Mouse (Mus musculus): ENCODE measurements around the gene Dnah7a. TPM values are rescaled to one million over a fixed set of nuclear protein-coding genes. Genes with fewer than 3 reads are reported as not detected.
"Not testable (repeated sequence)": the region's sequence is repeated elsewhere in the genome, so short reads cannot be mapped to it uniquely, and the experiment has no call there.

The Dnah7a gene
- 9.1 and 10.0 TPM in 2 replicates for polyA plus RNA-seq (2015; fragmentation: Nextera tagmentation; extraction: Ambion mirVana)

DNA sequence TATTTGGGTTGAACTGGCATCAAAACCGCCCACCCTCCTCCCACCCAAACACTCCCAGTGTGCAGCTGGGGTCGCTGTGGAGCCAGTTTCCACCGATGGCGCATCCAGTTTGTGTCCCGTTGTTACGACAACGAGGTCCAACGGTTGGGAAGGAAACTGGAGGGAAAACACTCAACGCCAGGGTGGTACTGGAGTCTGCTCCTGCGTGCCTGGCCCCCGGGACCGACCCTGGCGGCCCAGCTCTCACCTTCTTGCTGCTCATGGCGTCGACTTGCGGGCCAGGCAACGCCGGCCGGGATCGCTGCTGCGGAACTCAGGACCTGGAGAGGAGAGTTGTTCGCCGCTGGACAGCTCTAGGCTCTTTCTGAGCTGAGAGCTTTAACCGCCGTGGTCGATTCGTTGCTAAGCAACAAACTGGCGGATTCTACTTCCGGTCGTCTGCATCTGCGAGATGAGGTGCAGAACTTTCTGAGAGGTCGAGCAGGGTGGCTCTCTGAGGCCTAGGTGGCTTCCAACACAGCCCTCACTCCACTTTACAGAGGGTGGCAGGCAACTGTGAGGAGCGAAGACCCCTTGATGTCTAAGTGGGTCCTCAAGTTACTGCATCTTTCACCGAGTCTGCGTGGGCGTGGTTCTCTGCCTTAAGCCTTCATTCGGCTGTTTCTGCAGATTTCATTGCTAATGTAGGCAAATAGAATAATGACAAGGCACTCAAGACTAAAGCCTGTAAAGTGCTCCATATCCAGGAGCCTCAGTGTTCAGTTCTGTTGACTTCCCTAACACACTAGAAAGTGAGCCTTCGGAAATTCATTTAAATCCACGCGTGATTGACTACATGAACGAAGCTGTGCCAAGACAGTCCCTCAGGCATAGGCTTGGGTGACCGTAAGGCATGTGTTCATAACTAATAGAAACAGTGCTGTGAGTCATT, at the start of gene Dnah7a:
Dnah7a (minus strand) TSS at position 354 of the 931 bp plus-strand sequence.
- H3K27me3 ChIP-seq (replicated peaks; ENCODE audit: control insufficient read depth, insufficient read depth, low read length): no peaks in the 10 kb centered on the region
- peak within 1 kb of the TSS; percentile 90 for H3K4me2 ChIP-seq (ENCODE audit: low read length)
- H3K27ac ChIP-seq (ENCODE audit: low read depth, low read length): peak within 1 kb of the TSS; percentile 88
- H3K36me3 ChIP-seq (ENCODE audit: control insufficient read depth, insufficient read depth, low read length): no peaks in the 10 kb centered on the region
- peaks cover 4% of the 10 kb centered on the region for H3K4me1 ChIP-seq (ENCODE audit: control insufficient read depth, insufficient read depth, low read depth, low read length)
- H3K9me3 ChIP-seq (ENCODE audit: control insufficient read depth, low read length): no peaks in the 10 kb centered on the region
- H3K9ac ChIP-seq (ENCODE audit: low read depth, low read length): peak within 1 kb of the TSS; percentile 72
- H3K4me3 ChIP-seq (ENCODE audit: low read length): peak within 1 kb of the TSS; percentile 71
- 12% methylated on average over 42 of the region's 42 CpGs for WGBS
- ATAC-seq: peak; percentile 94

DNA sequence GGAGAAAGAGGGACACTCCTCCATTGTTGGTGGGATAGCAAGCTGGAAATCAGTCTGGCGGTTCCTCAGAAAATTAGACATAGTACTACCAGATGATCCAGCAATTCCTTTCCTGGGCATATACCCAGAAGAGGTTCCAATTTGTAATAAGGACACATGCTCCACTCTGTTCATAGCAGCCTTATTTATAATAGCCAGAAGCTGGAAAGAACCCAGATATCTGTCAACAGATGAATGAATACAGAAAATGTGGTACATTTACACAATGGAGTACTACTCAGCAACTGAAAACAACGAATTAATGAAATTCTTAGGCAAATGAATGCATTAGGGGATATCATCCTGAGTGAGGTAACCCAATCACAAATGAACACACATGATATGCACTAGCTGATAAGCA, 46.9 kb upstream of the Dnah7a start:
- not testable (repeated sequence) for H3K4me2 ChIP-seq (ENCODE audit: low read length); H3K36me3 ChIP-seq (ENCODE audit: control insufficient read depth, insufficient read depth, low read length); H3K9ac ChIP-seq (ENCODE audit: low read depth, low read length); H3K27ac ChIP-seq (ENCODE audit: low read depth, low read length); ATAC-seq; H3K4me3 ChIP-seq (ENCODE audit: low read length); H3K4me1 ChIP-seq (ENCODE audit: control insufficient read depth, insufficient read depth, low read depth, low read length); H3K27me3 ChIP-seq (replicated peaks; ENCODE audit: control insufficient read depth, insufficient read depth, low read length); H3K9me3 ChIP-seq (ENCODE audit: control insufficient read depth, low read length)
- WGBS: 84% methylated on average over 2 of the region's 2 CpGs

DNA sequence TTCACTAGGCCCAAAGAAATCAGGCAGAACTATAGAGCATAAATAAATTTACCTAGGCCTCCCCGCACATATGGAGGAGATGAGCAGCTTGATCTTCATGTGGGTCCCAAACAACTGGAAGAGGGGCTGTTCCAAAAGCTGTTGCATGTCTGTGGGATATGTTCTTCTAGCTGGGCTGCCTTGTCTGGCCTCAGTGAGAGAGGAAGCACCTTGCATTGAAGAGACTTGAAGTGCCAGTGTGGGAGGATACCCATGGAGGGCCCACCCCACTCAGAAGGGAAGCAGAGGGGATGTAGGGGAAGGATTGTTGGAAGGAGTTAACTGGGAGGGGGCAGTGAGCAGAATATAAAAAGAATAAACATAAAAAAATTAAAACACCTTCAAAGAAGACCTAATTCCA, 44.6 kb upstream of the Dnah7a start:
- Histone ChIP-seq H3K27ac (ENCODE audit: low read depth, low read length) (no peak overlapping the region), H3K4me1 (ENCODE audit: control insufficient read depth, insufficient read depth, low read depth, low read length) (no peaks in the 10 kb centered on the region), H3K4me3 (ENCODE audit: low read length) (no peak overlapping the region), H3K27me3 (replicated peaks; ENCODE audit: control insufficient read depth, insufficient read depth, low read length) (no peaks in the 10 kb centered on the region), H3K36me3 (ENCODE audit: control insufficient read depth, insufficient read depth, low read length) (no peaks in the 10 kb centered on the region), H3K4me2 (ENCODE audit: low read length) (no peak overlapping the region), H3K9me3 (ENCODE audit: control insufficient read depth, low read length) (no peaks in the 10 kb centered on the region), H3K9ac (ENCODE audit: low read depth, low read length) (no peak overlapping the region)
- 58% methylated on average over 1 of the region's 1 CpGs for WGBS
- no peak for ATAC-seq

DNA sequence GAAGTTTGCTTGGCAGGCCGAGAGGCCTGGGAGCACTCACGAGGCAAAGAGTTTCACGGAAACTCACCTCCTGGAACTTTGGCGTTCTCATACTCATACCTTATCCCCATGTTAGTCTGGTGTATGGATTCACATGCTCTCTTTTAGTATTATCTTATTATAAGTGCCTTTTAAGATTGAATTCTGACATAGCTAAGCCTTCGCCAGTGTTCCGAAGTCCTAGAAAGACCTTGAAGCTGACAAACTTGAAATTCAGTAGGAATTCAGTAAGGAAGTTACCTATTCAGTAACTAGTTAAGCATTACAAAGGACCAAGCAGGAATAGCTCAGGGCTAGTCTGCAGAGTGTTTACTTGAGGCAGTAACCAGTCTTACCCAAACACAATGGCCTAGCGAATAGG, 44.1 kb upstream of the Dnah7a start:
- H3K4me3 ChIP-seq (ENCODE audit: low read length); H3K4me1 ChIP-seq (ENCODE audit: control insufficient read depth, insufficient read depth, low read depth, low read length); H3K9ac ChIP-seq (ENCODE audit: low read depth, low read length); H3K9me3 ChIP-seq (ENCODE audit: control insufficient read depth, low read length); H3K36me3 ChIP-seq (ENCODE audit: control insufficient read depth, insufficient read depth, low read length); H3K27ac ChIP-seq (ENCODE audit: low read depth, low read length); H3K4me2 ChIP-seq (ENCODE audit: low read length); ATAC-seq; H3K27me3 ChIP-seq (replicated peaks; ENCODE audit: control insufficient read depth, insufficient read depth, low read length): not testable (repeated sequence)
- 87% methylated on average over 7 of the region's 7 CpGs for WGBS

DNA sequence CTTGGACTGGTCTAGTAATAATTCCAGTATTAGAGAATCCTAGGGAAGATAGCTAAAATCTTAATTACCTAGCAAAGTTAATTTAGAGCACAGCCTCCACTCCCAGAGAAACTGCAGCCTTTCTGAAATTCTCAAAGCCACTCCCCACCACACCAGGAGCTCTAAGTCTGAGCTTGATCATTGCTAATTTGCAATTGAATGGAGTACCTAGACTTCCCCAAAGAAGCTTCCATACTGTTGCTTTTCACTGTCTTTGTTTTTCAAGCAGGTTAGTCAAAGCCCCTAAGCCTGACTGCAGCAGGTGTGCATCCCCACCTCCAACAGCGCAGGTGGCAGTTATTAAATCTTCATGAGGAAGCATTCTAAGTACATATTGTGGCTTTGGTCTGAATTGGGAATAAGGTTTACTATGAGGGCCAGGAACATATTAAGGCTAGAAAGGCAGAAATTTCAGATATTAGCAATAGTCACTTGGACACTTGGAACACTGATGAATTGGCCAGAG, 43.3 kb upstream of the Dnah7a start:
- not testable (repeated sequence) for H3K4me2 ChIP-seq (ENCODE audit: low read length); H3K9ac ChIP-seq (ENCODE audit: low read depth, low read length); ATAC-seq; H3K36me3 ChIP-seq (ENCODE audit: control insufficient read depth, insufficient read depth, low read length); H3K27ac ChIP-seq (ENCODE audit: low read depth, low read length); H3K4me1 ChIP-seq (ENCODE audit: control insufficient read depth, insufficient read depth, low read depth, low read length); H3K9me3 ChIP-seq (ENCODE audit: control insufficient read depth, low read length); H3K4me3 ChIP-seq (ENCODE audit: low read length); H3K27me3 ChIP-seq (replicated peaks; ENCODE audit: control insufficient read depth, insufficient read depth, low read length)
- WGBS: 46% methylated on average over 1 of the region's 1 CpGs

DNA sequence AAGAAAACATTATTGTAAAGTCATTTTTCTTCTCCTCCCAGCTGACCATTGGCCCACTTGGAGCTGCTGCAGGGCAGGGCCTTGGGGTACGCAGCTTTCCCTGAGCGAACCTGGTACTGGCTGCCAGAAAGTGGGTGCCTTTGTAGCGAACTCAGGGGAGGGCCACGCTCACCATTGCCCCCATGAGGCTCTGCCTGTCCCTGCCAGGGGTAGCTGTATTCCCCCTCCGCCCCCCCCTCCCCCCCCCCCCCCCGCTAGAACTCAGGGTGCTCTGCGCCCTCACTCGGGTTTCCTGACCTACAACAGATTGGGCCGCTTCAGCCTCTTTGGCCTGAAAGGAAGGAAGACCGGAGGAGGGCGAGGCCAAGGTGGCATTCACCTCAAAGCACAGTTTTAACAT, 42.0 kb upstream of the Dnah7a start:
- H3K36me3 ChIP-seq (ENCODE audit: control insufficient read depth, insufficient read depth, low read length): no peaks in the 10 kb centered on the region
- no peaks in the 10 kb centered on the region for H3K27me3 ChIP-seq (replicated peaks; ENCODE audit: control insufficient read depth, insufficient read depth, low read length)
- no peak overlapping the region for H3K27ac ChIP-seq (ENCODE audit: low read depth, low read length)
- no peaks in the 10 kb centered on the region for H3K9me3 ChIP-seq (ENCODE audit: control insufficient read depth, low read length)
- no peaks in the 10 kb centered on the region for H3K4me1 ChIP-seq (ENCODE audit: control insufficient read depth, insufficient read depth, low read depth, low read length)
- no peak for ATAC-seq
- WGBS: 24% methylated on average over 9 of the region's 11 CpGs
- H3K4me3 ChIP-seq (ENCODE audit: low read length): no peak overlapping the region
- no peak overlapping the region for H3K9ac ChIP-seq (ENCODE audit: low read depth, low read length)
- H3K4me2 ChIP-seq (ENCODE audit: low read length): no peak overlapping the region

DNA sequence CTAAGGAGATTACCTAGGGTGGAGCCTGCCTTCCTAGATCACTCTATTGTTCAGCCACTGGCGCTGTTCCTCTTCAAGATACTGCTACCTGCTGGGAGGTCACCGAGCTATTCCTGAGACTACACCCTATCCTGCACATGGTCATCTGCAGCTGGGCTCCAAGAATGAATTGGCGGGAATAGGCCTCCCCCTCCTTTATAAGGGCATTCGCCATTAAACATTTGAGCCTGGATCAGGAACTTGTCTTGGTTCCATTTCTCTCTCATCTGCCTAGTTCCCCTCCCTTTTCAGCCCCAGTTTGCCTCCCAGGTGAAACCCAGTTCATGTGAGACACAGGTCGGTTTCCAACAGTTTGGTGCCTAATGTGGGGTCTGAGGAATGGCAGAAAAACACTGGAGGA, 39.4 kb upstream of the Dnah7a start:
- H3K4me2 ChIP-seq (ENCODE audit: low read length): no peak overlapping the region
- no peaks in the 10 kb centered on the region for H3K9me3 ChIP-seq (ENCODE audit: control insufficient read depth, low read length)
- ATAC-seq: no peak
- H3K27me3 ChIP-seq (replicated peaks; ENCODE audit: control insufficient read depth, insufficient read depth, low read length): no peaks in the 10 kb centered on the region
- no peak overlapping the region for H3K27ac ChIP-seq (ENCODE audit: low read depth, low read length)
- 68% methylated on average over 5 of the region's 5 CpGs for WGBS
- no peak overlapping the region for H3K9ac ChIP-seq (ENCODE audit: low read depth, low read length)
- H3K4me3 ChIP-seq (ENCODE audit: low read length): no peak overlapping the region
- no peaks in the 10 kb centered on the region for H3K36me3 ChIP-seq (ENCODE audit: control insufficient read depth, insufficient read depth, low read length)
- H3K4me1 ChIP-seq (ENCODE audit: control insufficient read depth, insufficient read depth, low read depth, low read length): no peaks in the 10 kb centered on the region

DNA sequence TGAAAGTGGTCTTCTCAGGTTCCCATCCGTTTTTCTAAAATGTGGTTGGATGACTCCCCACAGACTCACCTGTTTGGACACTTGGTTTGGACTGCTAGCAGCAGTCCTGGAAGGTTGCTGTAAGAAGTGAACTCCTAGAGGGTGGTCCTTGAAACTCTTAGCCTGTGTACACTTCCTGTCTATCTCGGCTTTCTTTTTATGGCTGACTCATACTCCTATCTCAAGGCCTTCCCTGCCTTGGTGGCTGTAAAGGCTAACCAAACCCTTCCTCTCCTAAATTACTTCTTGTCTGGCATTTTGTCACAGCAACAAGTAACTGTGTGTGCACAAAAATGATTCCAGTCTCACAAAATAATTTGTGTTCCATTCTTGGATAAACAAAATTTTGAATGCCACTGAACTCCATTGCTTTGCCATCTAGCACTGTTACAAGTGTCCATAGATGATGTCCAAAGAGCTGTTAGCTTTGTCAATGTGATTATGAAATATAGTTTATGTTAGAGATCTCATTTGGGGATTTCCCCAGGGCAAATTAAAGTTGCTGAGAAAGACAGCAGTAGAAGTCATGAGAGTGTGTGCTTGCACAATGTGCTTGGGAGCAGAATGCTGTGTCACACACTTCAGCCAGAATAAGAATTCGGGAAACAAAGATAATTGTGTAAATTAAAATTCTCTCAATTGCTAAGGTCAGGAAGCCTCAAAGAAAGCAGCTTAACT, 35.3 kb upstream of the Dnah7a start:
- Histone ChIP-seq H3K4me1 (ENCODE audit: control insufficient read depth, insufficient read depth, low read depth, low read length) (no peaks in the 10 kb centered on the region), H3K27ac (ENCODE audit: low read depth, low read length) (no peak overlapping the region), H3K4me2 (ENCODE audit: low read length) (no peak overlapping the region), H3K9ac (ENCODE audit: low read depth, low read length) (no peak overlapping the region), H3K36me3 (ENCODE audit: control insufficient read depth, insufficient read depth, low read length) (no peaks in the 10 kb centered on the region), H3K27me3 (replicated peaks; ENCODE audit: control insufficient read depth, insufficient read depth, low read length) (no peaks in the 10 kb centered on the region), H3K4me3 (ENCODE audit: low read length) (no peak overlapping the region), H3K9me3 (ENCODE audit: control insufficient read depth, low read length) (no peaks in the 10 kb centered on the region)
- 90% methylated on average over 3 of the region's 3 CpGs for WGBS
- no peak for ATAC-seq

DNA sequence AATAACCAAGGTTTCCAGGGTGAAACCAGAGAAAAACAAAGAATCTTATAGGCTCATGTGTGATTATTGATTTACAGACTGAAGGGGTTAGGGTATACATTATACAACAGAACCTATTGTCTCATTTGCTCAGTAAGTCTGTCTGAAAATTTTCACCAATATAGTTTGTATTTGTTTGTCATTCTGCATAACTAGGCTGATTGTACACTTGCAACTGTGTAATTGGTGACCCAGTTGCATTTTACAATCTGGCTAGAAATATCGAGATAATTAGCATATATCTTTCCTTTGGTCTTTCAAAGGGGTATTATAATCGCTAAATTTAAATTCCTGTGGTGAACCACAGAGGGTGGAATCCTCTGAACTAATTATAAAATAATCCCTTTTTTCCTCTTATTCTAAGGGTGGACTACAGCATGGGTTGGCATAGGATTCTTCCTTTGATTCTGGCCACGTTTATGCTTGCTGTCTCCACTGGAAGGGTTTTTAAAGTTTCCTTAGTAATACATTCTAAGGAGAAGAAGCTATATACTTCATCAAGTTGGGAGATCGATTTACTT, 34.3 kb upstream of the Dnah7a start:
- Histone ChIP-seq H3K27me3 (replicated peaks; ENCODE audit: control insufficient read depth, insufficient read depth, low read length) (no peaks in the 10 kb centered on the region), H3K4me1 (ENCODE audit: control insufficient read depth, insufficient read depth, low read depth, low read length) (no peaks in the 10 kb centered on the region), H3K36me3 (ENCODE audit: control insufficient read depth, insufficient read depth, low read length) (no peaks in the 10 kb centered on the region), H3K4me3 (ENCODE audit: low read length) (no peak overlapping the region), H3K4me2 (ENCODE audit: low read length) (no peak overlapping the region), H3K27ac (ENCODE audit: low read depth, low read length) (no peak overlapping the region), H3K9me3 (ENCODE audit: control insufficient read depth, low read length) (no peaks in the 10 kb centered on the region), H3K9ac (ENCODE audit: low read depth, low read length) (no peak overlapping the region)
- no peak for ATAC-seq
- WGBS: 60% methylated on average over 4 of the region's 4 CpGs

Data from hindbrain, embryonic 16.5 days (tissue).